Mouse (Mus musculus): ENCODE data around the gene Calcrl.

The Calcrl gene

DNA sequence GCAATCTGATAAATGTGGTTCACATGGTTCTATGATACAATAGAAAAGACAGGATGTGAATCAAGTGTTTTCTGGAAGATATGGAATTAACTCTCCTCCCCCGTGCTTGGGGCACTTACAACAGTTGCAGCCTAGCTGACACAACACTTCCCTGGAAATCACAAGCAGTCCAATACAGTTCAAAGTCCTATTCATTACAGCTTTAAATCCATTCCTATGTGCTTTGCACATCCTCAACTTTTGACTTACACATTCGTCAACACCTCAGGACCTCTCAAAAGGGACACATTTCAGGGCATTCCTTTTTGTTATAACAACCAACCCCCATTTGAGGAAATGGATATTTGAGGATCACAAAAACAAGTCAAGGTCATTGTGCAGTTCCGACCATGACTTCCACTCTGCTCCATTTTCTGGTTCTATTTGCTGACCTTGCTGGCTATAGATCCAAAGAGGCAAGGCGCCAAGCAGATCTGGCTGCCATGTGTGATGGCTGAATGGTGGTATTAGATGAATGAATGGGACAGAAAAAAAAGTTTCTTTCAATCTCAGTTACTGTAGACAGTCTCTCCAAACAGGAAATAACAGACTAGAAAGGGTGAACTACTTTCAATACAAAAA is 108.9 kb downstream of the Calcrl start:
- no peak for DNase-seq (ENCODE audit: low spot score)

DNA sequence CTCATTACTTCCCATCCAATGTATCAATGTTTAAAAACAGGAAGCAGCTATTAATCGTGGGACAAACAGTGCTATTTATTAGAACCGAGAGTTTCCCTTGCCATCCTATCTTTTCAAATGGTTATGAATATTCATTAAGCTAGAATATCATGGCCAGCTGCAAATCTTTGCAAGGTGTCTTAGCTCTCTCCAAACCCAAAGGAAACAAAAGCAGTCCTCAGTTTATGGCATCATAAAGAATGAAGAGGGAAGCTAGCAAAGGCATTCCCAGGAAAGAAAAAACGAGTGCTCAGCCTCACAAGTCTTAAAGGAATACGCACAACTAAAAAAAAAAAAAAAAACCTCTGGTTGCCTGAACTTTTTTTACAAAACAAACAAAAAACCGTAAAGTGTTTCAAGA is 128.7 kb downstream of the Calcrl start:
- no peak for DNase-seq (ENCODE audit: low spot score)

- DNase-seq (ENCODE audit: low spot score) = no peak
Observed at GRCm38 (mm10) chr2:84295068-84295467, 130.1 kb downstream of the Calcrl start.

DNA sequence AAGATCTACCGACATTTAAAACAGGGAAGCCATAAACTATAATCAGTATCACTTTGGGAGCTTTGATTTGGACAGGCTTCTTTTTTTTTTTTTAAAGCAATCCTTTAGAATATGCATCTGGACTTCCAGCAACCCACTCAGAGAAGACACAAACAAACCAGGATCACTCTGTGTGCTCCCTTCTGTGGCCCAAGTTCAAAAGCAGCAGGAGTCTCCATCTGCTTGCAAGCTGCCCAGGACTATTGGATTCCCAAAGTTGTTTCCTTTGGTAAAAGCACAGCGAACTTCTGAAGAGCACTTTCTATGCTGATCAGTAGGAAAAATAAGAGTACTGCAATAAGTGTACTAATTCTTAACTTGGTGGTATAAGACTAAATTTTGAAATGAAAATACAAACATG is 130.6 kb downstream of the Calcrl start:
- no peak for DNase-seq (ENCODE audit: low spot score)

- DNase-seq (ENCODE audit: low spot score) = no peak
Observed at GRCm38 (mm10) chr2:84292351-84293000, 132.7 kb downstream of the Calcrl start.

GRCm38 (mm10) chr2:84288940-84289557 is 136.2 kb downstream of the Calcrl start:
- DNase-seq (ENCODE audit: low spot score) = no peak

All from c-Kit-positive CD71-positive TER-119-positive erythroid progenitor cells, embryonic 14.5 days (primary cell).